Mouse (Mus musculus): ENCODE measurements around the gene Aplp2. TPM values are rescaled to one million over a fixed set of nuclear protein-coding genes. Genes with fewer than 3 reads are reported as not detected.
A peak's percentile ranks its signal among the peaks of the same experiment; 100 is the strongest.

The Aplp2 gene
- 195 and 214 TPM in 2 replicates for total RNA-seq (2014; rRNA removed)
- 260 and 276 TPM in 2 replicates for polyA plus RNA-seq (2012; rRNA removed)

- H3K79me2 ChIP-seq (ENCODE audit: control insufficient read depth, insufficient read depth, low read length): peaks cover 14% of the 10 kb centered on the region; the same call in 1 of the 2 replicates
- DNase-seq (ENCODE audit: extremely low read depth, low read depth, low spot score): peak; percentile 97
- H3K27me3 ChIP-seq (ENCODE audit: control insufficient read depth, insufficient read depth, low read length): no peaks in the 10 kb centered on the region
- H3K9ac ChIP-seq (ENCODE audit: low read depth, low read length): peak within 1 kb of the TSS; percentile 97
- H3K4me3 ChIP-seq (ENCODE audit: insufficient read depth, low read depth, low read length): peak within 1 kb of the TSS; percentile 97
- TF ChIP-seq POLR2A (IDR thresholded peaks at IDR 0.05; ENCODE audit: extremely low read depth, insufficient read depth, low read length) (peak; percentile 99), CTCF (IDR thresholded peaks at IDR 0.05; ENCODE audit: low read depth, low read length) (0 out of 2 replicates have a peak, but pooled peaks have one; percentile 1)
- H3K4me1 ChIP-seq (ENCODE audit: control insufficient read depth, insufficient read depth, low read length): peaks cover 9% of the 10 kb centered on the region
- H3K36me3 ChIP-seq (ENCODE audit: control insufficient read depth, insufficient read depth, low read length): no peaks in the 10 kb centered on the region
- peak within 1 kb of the TSS; percentile 78 for H3K27ac ChIP-seq (replicated peaks; ENCODE audit: insufficient read depth, low read depth, low read length)
- under 1% methylated on average over 63 of the region's 63 CpGs for WGBS
Observed at GRCm38 (mm10) chr9:31211690-31212499, at the start of gene Aplp2. TSS of gene Aplp2 (minus strand) at chr9:31211815.

GRCm38 (mm10) chr9:31260219-31260618, 48.6 kb upstream of the Aplp2 start:
- Histone ChIP-seq H3K27me3 (ENCODE audit: control insufficient read depth, insufficient read depth, low read length) (no peaks in the 10 kb centered on the region), H3K27ac (replicated peaks; ENCODE audit: insufficient read depth, low read depth, low read length) (no peak overlapping the region), H3K79me2 (ENCODE audit: control insufficient read depth, insufficient read depth, low read length) (no peaks in the 10 kb centered on the region), H3K9ac (ENCODE audit: low read depth, low read length) (no peak overlapping the region), H3K4me1 (ENCODE audit: control insufficient read depth, insufficient read depth, low read length) (peaks cover 5% of the 10 kb centered on the region), H3K36me3 (ENCODE audit: control insufficient read depth, insufficient read depth, low read length) (no peaks in the 10 kb centered on the region), H3K4me3 (ENCODE audit: insufficient read depth, low read depth, low read length) (no peak overlapping the region)
- 94% methylated on average over 4 of the region's 4 CpGs for WGBS
- DNase-seq (ENCODE audit: extremely low read depth, low read depth, low spot score): no peak
- TF ChIP-seq CTCF (IDR thresholded peaks at IDR 0.05; ENCODE audit: low read depth, low read length) (no peak), POLR2A (IDR thresholded peaks at IDR 0.05; ENCODE audit: extremely low read depth, insufficient read depth, low read length) (no peak)

- Histone ChIP-seq H3K4me1 (ENCODE audit: control insufficient read depth, insufficient read depth, low read length) (peaks cover 8% of the 10 kb centered on the region), H3K4me3 (ENCODE audit: insufficient read depth, low read depth, low read length) (no peak overlapping the region)
Observed at GRCm38 (mm10) chr9:31258237-31258636, 46.6 kb upstream of the Aplp2 start.

GRCm38 (mm10) chr9:31255953-31256352, 44.3 kb upstream of the Aplp2 start:
- Histone ChIP-seq H3K4me1 (ENCODE audit: control insufficient read depth, insufficient read depth, low read length) (peaks cover 7% of the 10 kb centered on the region; the same call in 1 of the 2 replicates), H3K79me2 (ENCODE audit: control insufficient read depth, insufficient read depth, low read length) (no peaks in the 10 kb centered on the region), H3K9ac (ENCODE audit: low read depth, low read length) (no peak overlapping the region), H3K27ac (replicated peaks; ENCODE audit: insufficient read depth, low read depth, low read length) (no peak overlapping the region), H3K27me3 (ENCODE audit: control insufficient read depth, insufficient read depth, low read length) (no peaks in the 10 kb centered on the region), H3K36me3 (ENCODE audit: control insufficient read depth, insufficient read depth, low read length) (no peaks in the 10 kb centered on the region), H3K4me3 (ENCODE audit: insufficient read depth, low read depth, low read length) (no peak overlapping the region)
- DNase-seq (ENCODE audit: extremely low read depth, low read depth, low spot score): no peak
- TF ChIP-seq POLR2A (IDR thresholded peaks at IDR 0.05; ENCODE audit: extremely low read depth, insufficient read depth, low read length) (no peak), CTCF (IDR thresholded peaks at IDR 0.05; ENCODE audit: low read depth, low read length) (no peak)
- WGBS: 91% methylated on average over 7 of the region's 7 CpGs

More at GRCm38 (mm10) chr9:31258237-31258636, 46.6 kb upstream of the Aplp2 start:
- Histone ChIP-seq H3K36me3 (ENCODE audit: control insufficient read depth, insufficient read depth, low read length) (no peaks in the 10 kb centered on the region), H3K9ac (ENCODE audit: low read depth, low read length) (no peak overlapping the region), H3K27ac (replicated peaks; ENCODE audit: insufficient read depth, low read depth, low read length) (no peak overlapping the region), H3K27me3 (ENCODE audit: control insufficient read depth, insufficient read depth, low read length) (no peaks in the 10 kb centered on the region), H3K79me2 (ENCODE audit: control insufficient read depth, insufficient read depth, low read length) (no peaks in the 10 kb centered on the region)
- TF ChIP-seq POLR2A (IDR thresholded peaks at IDR 0.05; ENCODE audit: extremely low read depth, insufficient read depth, low read length) (no peak), CTCF (IDR thresholded peaks at IDR 0.05; ENCODE audit: low read depth, low read length) (no peak)
- 57% methylated on average over 3 of the region's 3 CpGs for WGBS
- DNase-seq (ENCODE audit: extremely low read depth, low read depth, low spot score): no peak

- Histone ChIP-seq H3K4me3 (ENCODE audit: insufficient read depth, low read depth, low read length) (no peak overlapping the region), H3K36me3 (ENCODE audit: control insufficient read depth, insufficient read depth, low read length) (no peaks in the 10 kb centered on the region), H3K27me3 (ENCODE audit: control insufficient read depth, insufficient read depth, low read length) (no peaks in the 10 kb centered on the region), H3K79me2 (ENCODE audit: control insufficient read depth, insufficient read depth, low read length) (no peaks in the 10 kb centered on the region), H3K4me1 (ENCODE audit: control insufficient read depth, insufficient read depth, low read length) (peaks cover 7% of the 10 kb centered on the region; the same call in 1 of the 2 replicates), H3K9ac (ENCODE audit: low read depth, low read length) (no peak overlapping the region), H3K27ac (replicated peaks; ENCODE audit: insufficient read depth, low read depth, low read length) (no peak overlapping the region)
- 86% methylated on average over 7 of the region's 7 CpGs for WGBS
- TF ChIP-seq CTCF (IDR thresholded peaks at IDR 0.05; ENCODE audit: low read depth, low read length): no peak
- peak; percentile 29 for DNase-seq (ENCODE audit: extremely low read depth, low read depth, low spot score)
Observed at GRCm38 (mm10) chr9:31254697-31255004, 43.0 kb upstream of the Aplp2 start.
